In genomic region chr5:53672352-53672751, GRCm38 (mm10) we compare ENCODE assay signal across 8 mouse cellular contexts. TPM values are rescaled to one million over a fixed set of nuclear protein-coding genes. Genes with fewer than 3 reads are reported as not detected.
DNase-seq lines count a peak whose midpoint lies in the region; ATAC-seq and TF ChIP-seq lines count a peak whose summit lies in the region.

No protein-coding gene starts in this region.

- H3K4me2 ChIP-seq in hindbrain, embryonic 14.5 days (replicated peaks) = no peak overlapping the region

- no peak overlapping the region for H3K27ac ChIP-seq in cerebellum, adult 2 months (ENCODE audit: insufficient read depth, low read length)
- H3K27ac ChIP-seq in hindbrain, embryonic 14.5 days = no peak overlapping the region

- in situ Hi-C loops in Patski (cut with MboI; ENCODE audit: low pct_unique_long_range_greater_than_20kb) = loop anchor here (10.0 kb wide), 2 partner anchors 348 to 442 kb away; no protein-coding TSS in a partner anchor

- 15% methylated on average over 5 of the region's 5 CpGs for WGBS in cerebellum, adult 2 months
- 29% methylated on average over 5 of the region's 5 CpGs for WGBS in hindbrain, embryonic 14.5 days

- peak; percentile 91 for TF ChIP-seq CTCF in Patski (IDR thresholded peaks at IDR 0.05)
- peak; percentile 85 for TF ChIP-seq CTCF in cerebellum, adult 2 months (IDR thresholded peaks at IDR 0.05; ENCODE audit: borderline replicate concordance, insufficient read depth, low read depth, low read length)

- no peak overlapping the region for H3K4me3 ChIP-seq in cerebellum, adult 2 months (replicated peaks; ENCODE audit: insufficient read depth, low read depth, low read length)
- no peak overlapping the region for H3K4me3 ChIP-seq in hindbrain, embryonic 14.5 days (replicated peaks; ENCODE audit: low read length)

- no peaks in the 10 kb centered on the region for H3K27me3 ChIP-seq in Patski
- no peaks in the 10 kb centered on the region for H3K27me3 ChIP-seq in cerebellum, adult 2 months (ENCODE audit: control insufficient read depth, insufficient read depth, low read length)
- H3K27me3 ChIP-seq in hindbrain, embryonic 14.5 days (ENCODE audit: control insufficient read depth, insufficient read depth, low read length) = no peaks in the 10 kb centered on the region

- CTCF ChIA-PET in Patski (lab: Charles Lee) = interaction anchor here (0.6 to 1.4 kb wide), 7 partner anchors 12 to 346 kb away, joined by 3 to 6 read pairs (median 3); no protein-coding TSS in a partner anchor

- POLR2A ChIA-PET in Patski (lab: Charles Lee) = no interaction called here

- no peak for DNase-seq in Patski (ENCODE audit: low read depth, low spot score)
- DNase-seq in cerebellum, adult 2 months = peak; percentile 47 to 58
- peak; percentile 44 to 82 for DNase-seq in frontal cortex, adult 2 months (ENCODE audit: extremely low spot score in 1 of 2, low spot score in 1 of 2)
- DNase-seq in hindbrain, embryonic 14.5 days (ENCODE audit: low spot score) = peak; percentile 78
- DNase-seq in layer of hippocampus, postnatal 10 days (ENCODE audit: low spot score in 2 of 2) = peak; percentile 78 to 81
- DNase-seq in lung, postnatal 36 days = peak; percentile 88
- peak; percentile 72 to 78 for DNase-seq in right cerebral cortex, adult 2 months (ENCODE audit: low spot score in 2 of 2)
- DNase-seq in urinary bladder, postnatal 4 days (ENCODE audit: low spot score in 2 of 2) = peak; percentile 30 to 65

- no peak for TF ChIP-seq POLR2A in cerebellum, adult 2 months (IDR thresholded peaks at IDR 0.05; ENCODE audit: borderline replicate concordance, insufficient read depth, low read length)

- no peaks in the 10 kb centered on the region for H3K9me3 ChIP-seq in hindbrain, embryonic 14.5 days (ENCODE audit: control insufficient read depth, low read length)

- peak; percentile 69 for ATAC-seq in Patski
- peak; percentile 87 for ATAC-seq in hindbrain, embryonic 14.5 days (ENCODE audit: low FRiP score)

- no peaks in the 10 kb centered on the region for H3K4me1 ChIP-seq in cerebellum, adult 2 months (ENCODE audit: control insufficient read depth, insufficient read depth, low read length)
- no peaks in the 10 kb centered on the region for H3K4me1 ChIP-seq in hindbrain, embryonic 14.5 days (replicated peaks; ENCODE audit: control insufficient read depth, insufficient read depth, low read length)

- no peak overlapping the region for H3K9ac ChIP-seq in hindbrain, embryonic 14.5 days

- no peaks in the 10 kb centered on the region for H3K36me3 ChIP-seq in hindbrain, embryonic 14.5 days (replicated peaks; ENCODE audit: control insufficient read depth, insufficient read depth)

RNA-seq across cellular contexts. Expression of gene Cckar, which starts 35.2 kb away (rescaled TPM):
- not detected for polyA plus RNA-seq in Patski (2021)
- polyA plus RNA-seq in cerebellum, adult 2 months (2012; rRNA removed) = 0.46 and 0.49 TPM in 2 replicates
- not detected in 2 replicates for polyA plus RNA-seq in frontal cortex, adult 2 months (2012; rRNA removed)
- 0.60 and 0.66 TPM in 2 replicates for polyA plus RNA-seq in hindbrain, embryonic 14.5 days (2014; fragmentation: Nextera tagmentation; extraction: Ambion mirVana)
- total RNA-seq in layer of hippocampus, postnatal 10 days (2021) = under 1 TPM in 1 of 2 experiments, not detected in 1; 0.11 TPM
